Mouse (Mus musculus) forelimb bud, embryonic 11.5 days (tissue): ENCODE measurements around the gene Camkmt.

Experiments used
- DNase-seq: peaks from one replicate; pipeline ENCODE4 v3.0.0-alpha.2; 2012; ENCODE audit warnings: low read depth, low spot score

Gene Camkmt

DNA sequence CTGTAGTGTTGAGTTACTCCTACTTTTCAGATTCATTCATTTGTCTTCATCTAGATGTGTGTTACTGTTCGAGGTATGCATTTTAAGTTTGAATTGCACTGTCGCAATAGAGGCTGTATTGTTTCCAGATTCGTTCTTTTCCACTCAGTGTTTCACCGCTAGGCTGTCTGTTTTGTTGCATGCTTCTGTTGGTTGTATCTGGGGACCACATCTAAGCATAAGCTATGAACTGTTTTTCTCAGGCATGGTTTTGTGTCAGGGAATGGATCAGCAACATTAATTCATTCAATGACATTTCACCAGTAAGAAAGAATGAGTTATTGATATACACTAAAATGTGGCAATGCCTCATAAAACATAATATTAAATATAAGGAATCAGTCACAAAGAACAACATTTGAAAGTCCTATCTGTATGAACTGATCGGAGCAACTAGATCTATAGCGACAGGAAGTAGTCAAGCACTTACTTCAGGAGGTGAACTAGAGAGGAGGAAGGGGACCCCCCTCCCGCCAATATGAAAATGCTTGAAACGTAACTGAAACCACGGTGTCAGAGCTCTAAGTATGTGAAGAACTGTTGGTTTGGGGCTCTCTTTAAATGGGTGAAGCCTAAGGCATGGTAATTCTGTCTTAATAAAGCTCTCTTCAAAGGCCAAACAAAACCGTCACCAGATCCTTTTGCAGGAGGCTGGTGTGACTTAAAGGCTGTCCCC, 80.3 kb downstream of the Camkmt start:
- no peak for DNase-seq

DNA sequence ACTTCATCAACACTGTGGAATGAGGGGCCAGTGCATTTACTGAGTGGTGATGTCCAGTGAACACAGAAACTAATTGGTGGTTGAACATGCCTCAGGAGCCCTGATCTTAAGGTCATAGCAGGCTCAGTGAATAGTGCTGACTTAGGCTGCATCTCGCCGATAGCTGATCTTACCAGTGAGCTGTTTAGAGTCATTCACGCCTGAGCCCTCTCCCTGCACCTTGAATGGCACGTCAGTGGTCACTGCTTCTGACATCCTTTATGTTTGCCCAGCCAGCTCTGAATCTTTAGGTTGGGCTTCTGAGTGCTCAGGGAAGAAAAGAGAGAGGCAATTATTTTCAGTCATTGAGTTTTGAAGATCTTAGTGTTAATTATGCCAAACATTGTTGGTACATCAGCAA, 81.6 kb downstream of the Camkmt start:
- no peak for DNase-seq

DNA sequence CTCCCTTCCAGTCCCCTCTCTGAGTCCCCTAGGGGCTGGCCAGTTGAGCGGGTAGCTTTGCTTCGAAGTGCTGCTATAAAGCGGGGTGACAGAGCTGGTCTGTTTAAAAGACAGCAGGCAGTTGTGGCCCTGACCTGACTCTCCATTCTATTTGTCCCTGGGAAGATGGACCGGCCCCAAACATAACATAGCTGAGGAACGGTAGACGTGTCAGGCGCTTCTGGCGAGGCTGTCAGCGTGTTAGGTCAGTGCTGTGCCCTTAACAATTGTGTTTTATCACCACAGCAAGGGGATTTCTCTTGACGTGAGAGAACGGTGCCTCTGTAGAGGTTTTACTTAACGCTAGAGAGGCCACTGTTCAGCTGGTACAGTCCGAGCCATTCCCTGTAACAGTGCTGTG, 86.9 kb downstream of the Camkmt start:
- no peak for DNase-seq

DNA sequence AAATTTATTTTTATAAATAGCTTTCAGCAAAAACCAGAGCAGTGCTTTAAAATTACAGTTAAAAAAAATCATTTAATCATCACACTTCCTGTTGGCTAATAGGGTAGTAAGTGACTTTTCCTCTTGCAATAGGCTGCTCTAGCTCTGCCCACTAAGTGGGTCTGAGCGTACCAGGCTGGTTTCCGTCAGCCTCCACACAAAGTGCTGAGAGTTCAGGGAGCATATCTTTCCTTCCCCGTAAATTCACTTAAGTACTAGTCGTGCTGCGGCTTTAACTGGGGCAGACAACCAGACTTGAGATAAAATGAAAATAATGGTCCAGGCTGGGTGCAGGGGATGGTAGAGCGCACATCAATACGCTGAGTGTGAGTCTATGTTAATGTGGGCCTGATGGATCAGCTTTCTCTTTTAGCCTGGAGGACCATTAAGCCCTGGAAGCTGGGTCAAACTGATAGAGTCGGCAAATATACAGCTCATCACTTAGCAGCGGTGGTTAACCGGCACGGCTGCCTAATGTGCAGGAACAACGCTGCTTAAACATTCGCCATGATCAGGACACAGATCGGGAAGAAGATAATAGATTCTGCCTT, 90.2 kb downstream of the Camkmt start:
- DNase-seq, result no peak

DNA sequence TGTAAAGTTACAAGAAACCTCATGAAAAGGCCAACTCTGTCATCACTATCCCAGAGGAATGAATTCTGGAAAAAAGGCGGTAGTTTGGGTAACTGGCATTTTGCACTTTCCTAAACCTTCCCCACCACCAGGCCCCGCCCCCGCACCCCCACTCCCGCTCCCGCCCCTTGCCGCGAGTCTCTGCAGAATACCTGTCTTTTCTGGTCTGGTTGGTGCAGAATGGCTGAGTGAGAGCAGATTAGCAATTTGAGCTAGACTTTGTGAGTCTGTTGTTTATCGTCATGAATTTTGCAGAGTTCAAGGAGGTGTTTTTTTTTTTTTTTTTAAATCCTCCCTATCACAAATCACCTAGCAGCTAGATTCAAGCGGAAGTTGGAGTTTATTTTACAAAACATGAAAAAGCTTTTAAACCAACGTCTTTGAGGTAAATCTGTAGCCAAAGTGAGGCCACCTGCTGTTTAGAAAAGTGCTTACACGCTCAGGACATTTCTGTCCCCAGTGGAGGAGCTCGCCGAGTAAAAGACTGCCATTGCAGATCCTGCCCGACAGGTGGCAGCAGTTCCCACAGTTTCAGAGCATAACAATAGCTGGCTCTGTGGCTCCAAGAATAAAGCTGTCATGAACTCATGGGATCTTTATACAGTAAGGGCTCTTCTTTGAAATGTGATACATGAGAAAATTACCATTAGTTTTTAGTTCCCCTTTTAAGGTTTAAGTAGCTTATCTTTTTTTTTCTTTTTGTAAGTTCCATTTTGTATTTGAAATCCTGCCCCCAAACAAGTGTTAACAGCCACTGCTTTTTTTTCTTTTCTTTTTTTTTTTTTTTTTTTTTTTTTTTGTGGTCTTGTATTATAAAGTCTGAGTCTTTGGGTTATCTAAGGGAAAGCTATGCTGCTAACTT, 99.1 kb downstream of the Camkmt start:
- peak; percentile 93 for DNase-seq

DNA sequence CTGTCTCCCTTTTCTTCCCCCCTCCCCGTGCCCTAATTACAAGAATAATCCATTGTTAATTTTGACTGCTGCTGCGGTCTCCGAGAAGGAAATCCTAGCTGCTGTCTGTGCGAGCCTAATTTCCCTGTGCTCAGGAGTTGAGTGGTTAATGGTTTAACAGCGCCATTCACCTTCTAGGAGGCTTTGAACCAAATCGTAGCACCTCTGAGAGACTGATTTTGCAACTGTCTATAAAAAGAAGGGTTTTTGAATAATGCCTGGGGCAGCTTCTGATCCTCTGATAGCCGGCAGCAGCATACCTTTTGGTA, 99.7 kb downstream of the Camkmt start:
- DNase-seq, result no peak

DNA sequence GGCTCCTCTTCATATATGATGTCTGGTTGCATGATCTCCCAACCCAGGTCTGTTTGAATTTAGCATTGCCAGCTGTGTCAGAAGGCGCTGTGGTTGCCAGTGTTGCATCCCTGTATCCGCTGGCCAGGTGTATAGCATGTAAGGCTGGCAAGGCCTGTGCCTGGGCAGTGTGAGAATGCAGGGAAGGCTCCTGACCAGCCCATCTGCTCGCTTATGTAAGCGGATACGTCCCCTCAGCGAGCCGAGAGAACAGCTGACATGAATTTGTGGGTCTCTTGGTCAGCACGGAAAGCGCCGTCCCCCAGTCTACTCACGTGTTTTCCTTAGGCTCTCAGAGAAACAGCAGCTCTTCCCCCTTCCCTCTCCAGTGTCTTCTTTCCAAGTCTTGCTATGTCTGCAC, 102.9 kb downstream of the Camkmt start:
- no peak for DNase-seq

DNA sequence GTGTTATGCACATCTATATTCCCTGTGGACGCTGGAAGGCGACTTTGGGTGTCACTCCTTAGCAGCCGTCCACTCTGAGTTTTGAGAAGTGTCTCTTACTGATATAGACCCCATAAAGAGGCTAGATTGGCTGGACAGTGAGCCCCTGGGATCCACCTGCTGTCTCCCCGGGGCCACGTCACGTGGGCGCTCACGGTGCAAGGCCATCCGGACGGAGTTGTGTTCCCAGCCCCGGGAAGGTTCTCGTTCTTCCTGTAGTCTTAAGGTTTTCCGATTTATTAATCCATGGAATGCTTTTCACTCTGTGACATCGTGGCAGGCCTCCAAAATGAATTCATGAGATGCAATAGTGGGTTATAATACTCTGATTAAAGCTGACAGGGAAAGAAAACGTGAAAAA, 108.4 kb downstream of the Camkmt start:
- DNase-seq, result no peak

DNA sequence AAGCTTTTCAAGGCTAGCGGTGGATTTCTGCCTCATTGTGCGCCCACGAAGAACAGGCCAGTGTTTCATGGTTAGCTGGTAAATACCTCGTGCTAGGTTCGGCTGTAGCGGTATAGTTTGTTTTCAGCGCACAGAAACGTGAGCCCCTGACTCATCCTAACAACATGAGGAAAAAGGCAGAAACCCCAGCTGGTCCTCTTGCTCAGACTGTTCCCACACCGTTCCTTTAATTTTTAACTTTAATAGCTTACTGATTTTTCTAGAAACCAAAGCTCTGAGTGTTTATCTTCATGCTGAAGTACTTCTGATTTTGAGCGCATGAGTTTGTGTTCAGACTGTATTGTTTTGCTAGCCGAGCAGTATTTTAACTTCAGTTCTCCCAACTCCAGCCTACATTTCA, 109.0 kb downstream of the Camkmt start:
- DNase-seq, result no peak

DNA sequence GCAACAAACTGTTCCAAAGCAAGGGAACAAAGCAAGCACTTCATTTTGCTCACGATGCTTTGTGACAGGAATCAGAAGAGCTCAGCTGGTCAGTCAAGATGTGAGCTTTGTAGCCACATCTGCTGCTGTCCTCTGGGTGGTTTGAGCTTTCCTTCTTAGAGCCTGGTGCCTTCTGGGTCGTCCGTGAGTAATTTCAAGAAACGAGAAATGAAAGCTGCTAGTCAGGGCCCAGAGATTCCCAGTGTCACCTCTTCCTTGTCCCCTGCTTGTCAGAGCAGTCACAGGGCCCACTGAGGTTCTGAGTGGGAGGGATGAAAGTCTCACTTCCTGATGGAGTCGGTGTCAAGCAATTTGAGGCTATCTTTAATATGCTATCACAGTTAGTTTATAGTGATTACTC, 127.7 kb downstream of the Camkmt start:
- DNase-seq, result no peak

DNA sequence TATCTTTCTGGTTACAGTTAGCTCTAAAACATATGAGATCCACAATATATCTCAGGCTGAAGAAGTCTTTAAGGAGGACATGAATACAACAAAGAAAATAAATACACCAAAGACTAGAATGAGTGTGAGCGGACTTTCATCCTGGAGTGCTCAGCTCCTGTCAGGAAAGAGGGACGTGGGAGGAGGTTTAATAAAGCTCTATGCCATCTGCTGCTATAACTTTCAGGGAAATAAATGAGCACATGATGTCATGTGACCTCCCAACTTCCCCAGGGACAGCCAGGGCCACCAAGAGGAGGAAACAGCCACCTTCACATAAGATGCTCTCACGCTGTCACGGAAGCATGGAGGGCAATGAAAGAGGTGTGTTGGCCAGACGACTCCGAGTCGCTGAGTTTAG, 151.8 kb downstream of the Camkmt start:
- no peak for DNase-seq

DNA sequence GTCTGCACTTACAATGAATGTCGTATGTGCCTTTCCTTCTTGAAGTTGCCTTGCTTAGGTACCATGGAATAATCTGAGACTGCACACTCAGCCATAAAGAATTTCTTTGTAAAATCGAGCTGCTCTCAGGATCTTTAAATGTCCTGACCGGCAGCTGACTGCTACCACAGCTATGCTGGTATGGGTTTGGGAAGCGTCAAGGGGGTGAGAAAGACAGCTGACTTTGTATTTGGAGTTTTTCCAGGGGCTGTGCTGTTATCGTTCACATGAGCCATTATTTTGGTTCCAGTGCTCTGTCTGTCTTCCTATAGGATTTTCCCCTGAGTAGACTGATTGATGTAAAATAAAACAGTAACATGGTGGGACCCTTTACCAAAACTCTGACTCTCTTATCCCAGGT, 158.6 kb downstream of the Camkmt start:
- no peak for DNase-seq

DNA sequence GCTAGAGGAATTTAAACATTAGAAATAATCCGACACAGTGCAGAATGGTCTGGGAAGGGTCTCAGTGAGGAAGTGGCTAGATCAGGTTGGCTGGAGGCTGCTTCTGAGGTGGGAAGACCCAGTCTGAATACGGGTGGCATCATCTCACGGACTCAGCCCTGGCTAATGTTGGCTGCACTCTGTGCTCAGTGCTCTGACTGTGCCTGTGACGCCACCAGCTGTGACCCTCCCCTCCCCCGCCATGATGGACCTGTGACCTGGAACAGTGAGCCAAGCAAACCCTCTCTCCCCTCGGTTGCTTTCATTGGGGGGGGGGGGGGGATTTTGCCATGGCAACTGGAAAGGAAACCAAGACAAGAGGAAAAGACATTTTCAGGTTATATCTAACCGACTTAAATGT, 159.4 kb downstream of the Camkmt start:
- DNase-seq, result no peak

DNA sequence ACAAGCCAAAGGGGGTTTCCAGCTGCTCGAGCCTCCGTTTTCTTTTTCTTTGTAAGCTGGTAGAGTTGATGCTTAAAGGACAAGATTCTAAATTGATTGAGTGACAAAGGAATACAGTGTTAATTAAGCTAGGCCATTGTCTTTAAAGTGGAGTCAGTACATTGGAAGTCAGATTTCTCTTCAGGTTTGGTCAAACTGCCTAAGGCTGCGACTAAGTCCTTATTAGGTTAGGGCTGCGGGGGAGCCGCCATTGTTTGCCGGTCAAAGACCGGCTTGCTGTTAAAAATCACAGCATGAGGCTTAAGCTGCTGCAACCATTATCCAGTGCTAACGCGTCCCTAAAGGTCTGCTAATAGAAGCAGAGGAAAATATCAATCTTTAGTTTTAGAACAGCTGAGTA, 166.6 kb downstream of the Camkmt start:
- peak; percentile 35 for DNase-seq

DNA sequence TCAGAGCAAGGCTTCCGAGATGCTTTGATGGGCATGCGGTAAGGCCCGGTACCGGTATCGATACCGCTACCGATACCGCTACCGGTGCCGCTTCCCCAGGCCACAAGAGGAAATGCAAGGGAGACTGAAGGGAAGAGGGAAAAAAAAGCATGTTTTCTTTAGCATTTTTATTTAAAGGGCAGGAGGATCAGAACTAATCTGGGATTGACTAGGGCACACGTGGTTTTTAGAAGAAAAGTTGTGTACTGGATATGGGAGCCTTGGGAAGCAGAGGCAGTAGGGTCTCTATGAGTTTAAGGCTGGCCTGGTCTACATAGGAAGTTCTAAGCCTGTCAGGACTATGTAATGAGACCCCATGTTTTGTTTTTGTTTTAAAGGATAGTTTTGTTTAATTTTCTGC, 167.0 kb downstream of the Camkmt start:
- no peak for DNase-seq

DNA sequence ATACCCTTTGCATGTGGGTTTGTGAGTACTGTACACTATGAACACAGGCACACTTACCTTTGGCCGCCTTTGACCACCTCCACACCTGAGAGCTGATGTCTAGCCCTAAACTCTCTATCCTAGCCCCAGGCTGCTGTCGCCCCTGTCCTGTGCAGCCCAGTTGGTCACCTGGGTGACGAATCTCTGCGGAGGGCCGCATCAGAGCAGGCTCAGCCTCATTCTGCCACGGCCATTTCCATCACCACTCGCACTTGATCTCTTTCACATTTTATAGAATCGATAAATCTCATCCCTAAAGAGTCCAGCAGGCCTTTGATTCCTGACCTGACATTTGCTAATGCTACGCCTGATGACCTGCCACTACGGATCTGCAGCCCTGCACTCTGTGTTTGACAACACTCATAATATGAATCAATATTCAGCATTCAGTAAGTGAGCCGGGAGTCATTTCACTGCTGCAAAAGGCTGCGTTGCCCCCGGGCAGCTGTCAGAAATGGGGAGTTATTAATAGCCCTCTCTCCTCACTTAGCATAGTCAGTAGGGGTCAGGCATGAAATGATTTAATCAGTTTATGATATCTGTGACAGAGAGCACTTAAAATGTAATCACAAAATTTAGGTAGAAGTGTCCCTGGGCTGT, 168.5 kb downstream of the Camkmt start:
- DNase-seq, result no peak

DNA sequence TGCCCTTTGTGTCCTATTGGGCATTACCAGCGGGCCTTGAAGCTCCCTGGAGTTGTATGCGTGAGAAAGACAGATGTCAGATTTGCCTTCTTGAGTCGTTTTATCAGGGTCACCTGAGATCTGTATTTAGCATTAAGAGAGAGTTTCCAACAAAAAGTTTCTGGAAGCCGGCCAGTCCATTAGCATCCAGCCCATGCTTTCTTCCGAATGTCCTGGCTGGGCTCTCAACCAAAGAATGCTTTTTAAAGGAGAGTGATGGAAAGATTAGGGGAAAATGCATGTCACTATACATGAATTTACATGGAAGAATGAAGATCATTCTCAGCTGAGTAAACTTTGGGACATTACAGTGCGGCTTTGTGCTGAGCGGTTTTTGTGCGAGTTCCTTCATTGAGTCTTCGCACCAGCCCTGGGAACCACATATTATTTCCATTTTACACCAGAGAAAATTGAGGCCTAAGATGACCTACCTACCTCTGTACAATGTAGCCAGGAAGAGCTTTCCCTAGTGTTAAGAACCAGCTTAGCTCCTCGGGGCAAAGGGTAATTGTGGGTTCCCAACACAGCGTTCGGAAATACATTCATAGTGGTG, 176.6 kb downstream of the Camkmt start:
- DNase-seq, result no peak

DNA sequence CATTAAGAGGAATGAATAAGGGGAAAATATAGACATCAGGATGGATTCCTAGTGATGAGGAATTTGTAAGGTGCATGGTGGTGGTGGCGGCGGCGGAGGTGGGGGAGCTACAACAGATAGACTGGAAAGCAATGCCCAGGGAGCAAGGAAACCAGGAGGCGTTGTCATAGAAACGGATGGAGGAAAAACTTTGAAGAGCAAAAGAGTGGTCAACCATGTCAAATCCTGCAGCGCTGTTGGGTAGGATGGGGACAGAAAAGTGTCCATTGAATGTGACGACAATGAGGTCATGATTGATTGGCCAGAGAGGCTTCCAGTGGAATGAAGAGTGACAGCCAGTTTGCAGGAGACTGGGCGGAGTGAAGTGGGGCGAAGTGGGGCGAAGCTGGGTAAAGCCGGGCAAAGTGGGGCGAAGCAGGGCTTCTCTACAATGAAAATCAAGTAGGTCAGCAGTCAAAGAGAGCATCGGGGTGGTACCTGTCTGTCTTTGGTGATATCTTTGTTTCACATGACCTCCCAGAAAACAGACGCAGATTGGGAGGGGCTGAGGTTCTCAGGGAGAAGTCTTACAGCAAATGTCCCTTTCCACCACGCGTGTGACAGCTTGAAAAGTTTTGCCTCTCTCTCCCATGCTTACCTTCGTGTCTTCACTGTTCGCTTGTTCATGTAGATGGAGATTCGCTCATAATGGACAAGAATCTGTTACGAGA, 181.3 kb downstream of the Camkmt start:
- DNase-seq, result no peak

DNA sequence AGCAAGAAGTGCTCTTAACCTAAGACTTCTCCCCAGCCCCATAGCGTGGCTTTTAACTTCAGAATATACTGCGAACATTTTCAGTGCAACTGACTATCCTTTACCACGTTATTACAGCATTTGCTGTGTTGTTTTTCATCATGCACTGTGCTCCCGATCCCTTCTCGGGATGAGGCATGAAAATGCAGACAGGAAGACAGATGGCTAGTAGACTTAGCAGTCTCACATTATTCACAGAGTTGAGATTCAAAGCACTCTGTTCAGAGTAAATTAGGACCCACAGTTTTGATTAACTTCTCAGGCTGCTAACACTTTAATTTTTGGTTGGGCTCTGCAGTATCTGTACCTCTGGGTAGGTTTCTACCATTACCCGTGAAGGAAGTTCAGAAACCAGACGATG, 189.4 kb downstream of the Camkmt start:
- DNase-seq, result no peak

DNA sequence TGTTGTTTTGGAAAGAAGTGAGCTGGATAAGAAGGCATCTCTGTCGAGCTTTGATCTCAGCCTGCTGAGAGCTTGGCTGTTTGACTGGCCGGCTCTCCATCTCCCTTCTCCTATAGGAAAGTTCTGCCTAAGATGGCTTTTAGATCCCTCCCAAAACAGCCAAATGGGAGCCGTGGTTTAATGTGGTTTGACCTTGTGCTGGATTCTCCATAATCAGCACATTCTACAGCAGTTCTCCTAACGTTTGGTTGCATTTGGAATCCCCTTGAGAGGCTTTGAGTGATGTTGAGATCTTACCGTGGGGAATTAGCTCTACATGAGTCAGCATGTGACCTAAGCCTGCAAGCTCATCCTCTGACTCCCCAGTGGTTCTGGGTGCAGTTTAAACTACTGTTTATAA, 192.1 kb downstream of the Camkmt start:
- DNase-seq, result no peak

DNA sequence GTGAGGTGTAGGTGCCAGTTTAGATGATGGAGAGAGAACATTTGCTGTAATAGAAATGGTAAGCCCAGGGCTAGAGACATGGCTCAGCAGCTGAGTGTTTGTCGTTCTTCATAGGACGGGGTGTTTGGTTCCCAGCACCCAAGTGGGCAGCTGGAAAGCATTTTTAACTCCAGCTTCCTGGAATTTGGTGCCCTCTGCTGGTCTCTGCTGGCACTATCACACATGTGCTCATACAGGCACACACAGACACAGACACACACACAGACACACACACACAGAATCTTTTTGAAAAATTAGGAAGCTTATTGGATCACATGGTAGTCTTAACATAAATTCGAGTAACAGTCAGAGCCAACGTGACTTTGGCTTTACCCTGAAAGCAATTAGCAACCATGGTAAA, 200.8 kb downstream of the Camkmt start:
- DNase-seq, result no peak
